Mouse (Mus musculus) CD4-positive, CD25-positive, alpha-beta regulatory T cell, adult 2 months (primary cell): Measurements from ENCODE around the gene Yipf2.

ENCODE experiments used
- DNase-seq: peaks from one replicate; pipeline ENCODE4 v3.0.0-alpha.2; 2012; ENCODE audit warnings: low read depth, low spot score

Gene Yipf2

DNA sequence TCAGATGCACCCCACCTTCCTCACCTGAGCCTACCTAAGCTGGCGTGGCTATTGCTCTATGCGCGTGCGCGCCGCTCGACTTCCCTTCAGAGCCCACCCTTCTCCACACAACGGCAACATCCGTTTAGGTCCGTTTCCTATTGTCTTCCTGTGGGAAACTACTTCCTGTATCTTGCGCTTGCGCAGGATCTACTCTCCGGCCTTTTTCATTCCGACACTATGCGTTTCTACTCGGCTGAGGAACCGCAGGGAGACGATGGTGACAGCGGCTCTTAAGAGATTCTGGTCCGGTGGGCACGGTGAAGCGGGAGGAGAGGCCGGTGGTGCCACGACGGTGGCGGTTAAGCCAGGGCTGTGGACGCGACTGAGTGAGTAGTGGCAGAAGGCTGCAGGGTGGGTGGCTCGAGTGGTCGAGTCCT is at the start of gene Yipf2, which contains the start of gene Timm29:
Yipf2 (minus strand) TSS at position 126 of the 419 bp plus-strand sequence.
Timm29 (plus strand) TSS at position 20 of the 419 bp plus-strand sequence.
- DNase-seq = peak; percentile 95

- no peak for DNase-seq
Observed at GRCm38 (mm10) chr9:21639031-21639430, 46.4 kb upstream of the Yipf2 start.

GRCm38 (mm10) chr9:21635639-21636038 is 43.0 kb upstream of the Yipf2 start:
- no peak for DNase-seq

DNA sequence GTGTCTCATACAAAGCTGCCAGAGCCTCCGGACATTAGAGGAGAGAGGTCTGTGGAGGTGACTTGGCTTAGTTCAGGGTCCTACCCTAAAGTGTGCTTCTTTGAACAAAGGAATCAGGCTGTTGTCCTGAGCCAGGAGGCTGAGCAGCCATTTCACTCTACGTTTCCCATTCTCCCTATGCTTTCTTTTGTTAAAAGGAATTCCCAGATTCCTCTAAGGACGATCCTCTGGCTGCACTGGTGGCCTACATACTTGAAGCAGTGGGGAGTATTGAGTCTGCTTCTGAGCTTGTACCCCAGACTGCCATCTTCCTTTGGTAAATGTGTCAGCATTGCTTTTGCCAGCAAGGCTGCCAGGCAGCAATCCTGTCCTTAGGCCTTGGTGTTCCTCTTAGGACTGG is 40.5 kb upstream of the Yipf2 start:
- DNase-seq = no peak

DNA sequence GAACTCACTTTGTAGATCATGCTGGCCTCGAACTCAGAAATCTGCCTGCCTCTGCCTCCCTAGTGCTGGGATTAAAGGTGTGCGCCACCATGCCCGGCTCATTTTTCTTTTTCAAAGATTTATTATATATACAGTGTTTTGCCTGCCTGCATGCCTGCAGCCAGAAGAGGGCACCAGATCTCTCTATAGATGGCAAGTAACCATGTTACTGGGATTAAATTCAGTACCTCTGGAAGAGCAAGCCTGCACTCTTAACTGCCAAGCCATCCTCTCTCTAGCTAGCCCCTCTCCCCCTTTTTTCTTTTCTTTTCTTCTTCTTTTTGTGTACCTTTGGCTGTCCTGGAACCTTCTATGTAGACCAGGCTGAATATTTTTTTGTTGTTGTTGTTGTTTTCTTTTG is 38.0 kb upstream of the Yipf2 start:
- DNase-seq = peak; percentile 71

GRCm38 (mm10) chr9:21627145-21627795 is 34.6 kb upstream of the Yipf2 start:
- no peak for DNase-seq

DNA sequence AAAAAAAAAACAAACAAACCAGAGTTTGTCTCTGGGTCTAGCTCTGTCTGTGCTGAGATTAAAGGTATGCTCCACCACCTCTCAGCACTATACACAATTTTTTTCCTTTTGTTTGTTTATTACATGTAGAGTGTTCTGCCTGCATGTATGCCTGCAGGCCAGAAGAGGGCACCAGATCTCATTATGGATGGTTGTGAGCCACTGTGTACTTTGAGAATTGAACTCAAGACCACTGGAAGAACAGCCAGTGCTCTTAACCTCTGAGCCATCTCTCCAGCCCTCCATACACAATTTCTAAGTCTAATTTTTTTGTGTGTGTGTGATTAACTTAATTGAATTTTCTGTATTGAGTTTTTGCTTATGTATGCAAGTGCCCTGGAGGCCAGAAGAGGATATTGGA is 33.9 kb upstream of the Yipf2 start:
- DNase-seq = peak; percentile 36

DNA sequence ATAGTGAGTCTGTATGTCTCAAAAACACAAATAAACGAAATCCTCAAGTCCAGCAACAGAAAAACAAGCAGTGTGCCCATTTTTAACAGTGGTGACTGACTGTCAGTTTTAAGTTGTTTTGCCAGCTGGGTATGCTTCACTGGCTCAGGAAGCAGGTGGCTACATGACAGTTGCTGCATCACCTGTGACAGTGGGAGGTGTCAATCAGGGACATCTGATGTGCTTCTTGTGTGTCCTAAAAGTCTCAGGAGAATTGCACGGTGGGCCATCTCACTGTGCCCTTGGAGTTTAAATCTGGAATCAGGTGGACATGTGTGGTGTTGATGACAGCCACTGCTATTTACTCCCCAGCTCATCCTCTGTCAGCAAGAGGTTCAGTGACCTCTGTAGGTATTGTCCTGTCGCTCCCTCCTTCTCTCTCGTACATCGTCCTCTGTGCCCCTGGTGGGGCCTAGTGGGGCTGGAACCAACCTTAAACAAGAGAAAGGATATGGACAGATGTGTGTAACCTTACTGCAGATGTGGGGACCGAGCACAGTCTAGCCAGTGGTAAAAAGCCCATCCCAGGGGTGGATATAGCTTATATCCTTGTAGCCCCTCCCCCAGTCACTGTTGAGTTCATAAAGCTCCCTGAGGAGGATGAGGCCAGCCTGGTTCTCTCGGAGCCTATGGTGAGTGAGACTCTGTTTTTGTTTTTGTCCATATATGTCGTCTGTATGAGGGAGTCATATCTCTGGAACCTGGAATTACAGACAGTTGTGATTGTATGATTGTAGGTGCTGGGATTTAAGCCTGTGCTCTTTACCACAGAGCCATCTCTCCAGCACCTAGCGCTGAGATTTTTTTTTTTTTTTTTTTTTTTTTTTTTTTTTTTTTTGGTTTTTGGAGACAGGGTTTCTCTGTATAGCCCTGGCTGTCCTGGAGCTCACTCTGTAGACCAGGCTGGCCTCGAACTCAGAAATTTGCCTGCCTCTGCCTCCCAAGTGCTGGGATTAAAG is 33.0 kb upstream of the Yipf2 start:
- DNase-seq = no peak

DNA sequence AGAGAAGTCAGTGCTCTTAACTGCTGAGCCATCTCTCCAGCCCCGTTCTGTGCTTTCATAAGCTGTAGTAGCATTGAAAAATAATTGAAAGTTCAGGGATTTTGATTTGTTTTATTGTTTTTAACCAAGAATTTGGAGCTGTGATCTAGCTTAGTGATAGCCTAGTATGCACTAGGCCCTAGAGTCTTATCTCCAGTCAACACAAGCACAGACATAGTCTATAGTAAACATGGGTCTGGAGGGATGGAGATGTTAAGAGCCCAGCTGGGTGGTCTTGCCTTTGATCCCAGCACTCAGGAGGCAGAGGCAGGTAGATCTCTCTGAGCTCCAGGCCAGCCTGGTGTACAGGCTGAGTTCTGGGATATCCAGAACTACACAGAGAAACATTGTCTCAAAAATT is 30.0 kb upstream of the Yipf2 start:
- DNase-seq = no peak

DNA sequence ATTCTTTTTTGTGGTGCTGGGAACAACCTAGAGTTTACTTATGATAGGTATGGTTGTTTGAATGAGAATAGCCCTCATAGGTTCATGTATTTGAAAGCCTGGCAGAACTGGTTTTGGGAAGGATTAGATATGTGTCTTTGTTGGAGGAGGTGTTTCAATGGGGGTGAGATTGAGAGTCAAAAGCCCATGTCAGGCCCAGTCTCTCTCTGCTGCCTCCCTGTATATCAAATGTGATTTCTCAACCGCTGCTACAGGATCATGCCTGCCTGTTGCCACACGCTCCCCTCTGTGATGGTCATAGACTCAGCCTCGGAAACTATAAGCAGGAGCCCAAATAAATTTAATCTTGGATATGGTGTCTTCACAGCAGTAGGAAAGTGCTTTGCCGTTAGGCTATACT is 27.6 kb upstream of the Yipf2 start:
- DNase-seq = no peak

GRCm38 (mm10) chr9:21617066-21617465 is 24.4 kb upstream of the Yipf2 start:
- DNase-seq = peak; percentile 30

- no peak for DNase-seq
Observed at GRCm38 (mm10) chr9:21616232-21616781, 23.7 kb upstream of the Yipf2 start.

GRCm38 (mm10) chr9:21615617-21616231 is 23.1 kb upstream of the Yipf2 start, which contains the start of gene Smarca4:
TSS of gene Smarca4 (plus strand) at chr9:21616169.
- peak; percentile 100 for DNase-seq

DNA sequence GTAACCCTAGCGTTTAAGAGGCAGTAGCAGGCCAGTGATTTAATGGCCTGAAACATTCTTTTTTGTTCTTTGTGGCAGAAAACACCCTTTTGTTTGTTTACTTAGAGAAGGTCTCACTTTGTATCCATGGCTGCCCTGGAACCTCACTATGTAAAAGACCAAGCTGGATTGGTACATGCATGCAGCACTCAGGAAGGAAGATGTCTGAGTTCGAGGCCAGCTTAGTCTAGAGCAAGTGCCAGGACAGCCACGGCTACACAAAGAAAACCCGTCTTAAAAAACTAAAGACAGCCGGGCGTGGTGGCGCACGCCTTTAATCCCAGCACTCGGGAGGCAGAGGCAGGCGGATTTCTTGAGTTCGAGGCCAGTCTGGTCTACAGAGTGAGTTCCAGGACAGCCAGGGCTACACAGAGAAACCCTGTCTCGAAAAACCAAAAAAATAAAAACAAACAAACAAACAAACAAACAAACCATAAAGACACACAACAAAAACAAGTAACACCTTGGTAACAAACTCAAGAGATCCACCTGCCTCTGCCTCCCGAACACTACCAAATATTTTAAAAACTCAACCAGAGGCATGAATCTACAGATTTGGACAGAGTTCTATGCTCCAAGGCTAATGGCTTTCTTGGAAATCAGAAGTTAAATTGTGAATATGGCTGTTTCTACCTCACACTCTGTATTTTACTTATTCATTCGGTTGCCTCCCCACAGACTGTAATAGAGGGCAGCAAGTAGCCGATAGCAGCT is 22.4 kb upstream of the Yipf2 start:
- DNase-seq = no peak

GRCm38 (mm10) chr9:21609861-21610260 is 17.2 kb upstream of the Yipf2 start:
- DNase-seq = peak; percentile 85

GRCm38 (mm10) chr9:21606648-21607047 is 14.0 kb upstream of the Yipf2 start:
- no peak for DNase-seq

GRCm38 (mm10) chr9:21605865-21606264 is 13.2 kb upstream of the Yipf2 start:
- DNase-seq = no peak

DNA sequence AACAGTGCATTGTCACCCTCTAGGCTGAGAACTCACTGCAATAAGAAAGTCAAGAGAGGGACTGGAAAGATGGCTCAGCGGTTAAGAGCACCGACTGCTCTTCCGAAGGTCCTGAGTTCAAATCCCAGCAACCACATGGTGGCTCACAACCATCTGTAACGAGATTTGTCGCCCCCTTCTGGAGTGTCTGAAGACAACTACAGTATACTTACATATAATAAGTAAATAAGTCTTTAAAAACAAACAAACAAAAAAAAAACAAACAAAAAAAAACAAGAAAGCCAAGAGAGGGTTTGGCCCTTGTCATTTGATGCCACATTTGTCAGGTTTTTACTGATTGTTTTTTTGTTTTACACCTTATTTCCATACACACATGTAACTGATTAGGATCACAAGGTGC is 11.5 kb upstream of the Yipf2 start:
- no peak for DNase-seq

DNA sequence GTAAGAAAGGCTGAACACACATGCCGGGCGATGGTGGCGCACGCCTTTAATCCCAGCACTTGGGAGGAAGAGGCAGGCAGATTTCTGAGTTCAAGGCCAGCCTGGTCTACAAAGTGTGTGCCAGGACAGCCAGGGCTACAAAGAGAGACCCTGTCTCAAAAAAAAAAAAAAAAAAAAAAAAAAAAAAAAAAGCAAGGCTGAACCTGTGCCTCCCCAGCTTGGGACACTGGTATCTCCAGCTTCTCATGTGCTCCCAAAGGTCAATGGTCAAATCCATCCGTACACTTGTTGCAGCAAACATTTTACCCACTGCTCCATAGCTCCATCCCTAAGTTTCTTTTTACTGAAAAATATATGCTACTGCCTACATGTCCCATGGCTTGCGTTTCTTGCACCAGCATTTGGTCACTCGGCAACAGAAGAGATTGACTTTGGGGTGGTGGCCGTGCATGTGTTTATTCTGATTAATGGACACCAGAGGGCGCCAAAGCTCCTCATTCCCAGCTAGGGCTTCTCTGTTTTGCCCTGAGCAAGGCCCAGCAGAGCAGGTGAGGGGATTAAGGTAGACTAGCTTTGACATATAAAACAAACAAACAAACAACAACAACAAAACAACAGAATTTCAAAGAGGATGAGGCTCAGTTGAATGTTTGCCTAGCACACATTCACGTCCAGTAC is 9.2 kb upstream of the Yipf2 start:
- peak; percentile 91 for DNase-seq

DNA sequence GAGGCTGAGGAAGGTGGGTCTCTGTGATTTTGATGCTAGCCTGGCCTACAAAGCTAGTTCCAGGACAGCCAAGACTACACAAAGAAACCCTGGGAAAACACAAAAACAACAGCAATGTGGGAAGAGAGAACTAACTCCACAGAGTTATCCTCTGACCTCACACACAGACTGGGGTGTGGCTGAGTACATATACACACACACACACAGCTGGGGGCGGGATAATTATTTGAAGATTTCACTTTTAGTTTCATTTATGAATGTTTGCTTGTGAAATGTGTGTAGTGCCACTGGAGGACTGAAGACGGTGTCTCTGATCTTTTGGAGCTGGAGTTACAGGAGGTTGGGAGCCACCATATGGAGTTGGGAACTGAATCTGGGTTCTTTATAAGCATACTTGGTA is 8.4 kb upstream of the Yipf2 start:
- peak; percentile 33 for DNase-seq
